Mouse (Mus musculus): ENCODE data around the gene Hist2h4. TPM values are rescaled to one million over a fixed set of nuclear protein-coding genes. Genes with fewer than 3 reads are reported as not detected.

Hist2h4 gene
- 2.2 and 2.7 TPM in 2 replicates for polyA plus RNA-seq (2012)

DNA sequence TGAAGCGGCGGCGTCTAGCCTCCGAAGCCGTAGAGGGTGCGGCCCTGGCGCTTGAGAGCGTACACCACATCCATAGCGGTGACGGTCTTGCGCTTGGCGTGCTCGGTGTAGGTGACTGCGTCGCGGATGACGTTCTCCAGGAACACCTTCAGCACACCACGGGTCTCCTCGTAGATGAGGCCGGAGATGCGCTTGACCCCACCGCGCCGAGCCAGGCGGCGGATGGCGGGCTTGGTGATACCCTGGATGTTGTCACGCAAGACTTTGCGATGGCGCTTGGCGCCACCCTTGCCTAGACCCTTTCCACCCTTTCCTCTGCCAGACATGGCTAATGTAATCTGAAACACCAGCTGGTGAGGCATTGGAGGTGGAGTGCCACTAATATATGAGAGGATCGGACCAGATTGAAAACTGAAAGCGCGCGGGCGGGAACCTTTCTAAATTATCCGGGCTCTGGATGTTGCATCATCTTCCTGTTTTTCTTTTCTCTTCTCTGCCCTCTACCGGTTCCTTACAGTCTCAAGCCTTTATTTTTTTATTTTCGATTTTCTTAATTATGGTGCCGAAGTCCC, at the start of gene Hist2h4:
Hist2h4 (minus strand) TSS at position 333 of the 572 bp plus-strand sequence.
- no peak for TF ChIP-seq GATA1 (IDR thresholded peaks at IDR 0.05; ENCODE audit: low read length)

DNA sequence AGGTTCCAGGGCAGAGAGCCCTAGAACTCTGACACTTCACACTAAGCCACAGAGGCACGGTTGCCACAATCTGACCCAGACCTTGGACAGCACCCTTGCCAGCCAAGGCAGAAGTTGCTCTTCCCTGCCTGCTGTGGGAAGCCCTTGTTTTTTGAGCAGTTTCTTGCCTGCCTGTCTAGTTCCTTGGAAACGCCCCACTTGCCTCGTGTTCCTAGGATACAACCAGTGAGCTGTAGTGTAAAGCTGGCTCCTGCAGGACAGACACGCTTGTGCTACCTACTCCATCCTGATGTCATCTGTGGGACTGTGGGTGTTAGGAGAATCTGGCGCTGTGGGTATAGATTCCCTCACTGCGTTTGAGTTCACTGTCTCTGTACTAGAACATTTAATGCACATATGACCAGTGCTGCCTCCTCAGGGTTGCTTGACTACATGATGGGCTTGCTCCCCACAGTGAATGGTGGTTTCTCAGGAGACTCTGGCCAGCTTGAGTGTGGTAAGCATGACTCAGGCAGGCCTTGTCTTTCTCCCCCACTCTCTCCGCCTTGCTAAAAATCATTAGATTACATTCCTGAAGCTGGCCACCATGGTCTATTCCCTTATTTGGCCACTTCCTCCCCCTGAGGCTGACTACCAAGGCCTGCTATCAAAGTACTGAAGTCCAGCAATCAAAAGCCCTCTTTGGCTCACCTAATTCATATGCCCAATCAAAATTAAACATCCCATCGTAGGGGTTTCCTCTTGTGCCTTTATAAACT, 49.4 kb upstream of the Hist2h4 start:
- no peak for TF ChIP-seq GATA1 (IDR thresholded peaks at IDR 0.05; ENCODE audit: low read length)

DNA sequence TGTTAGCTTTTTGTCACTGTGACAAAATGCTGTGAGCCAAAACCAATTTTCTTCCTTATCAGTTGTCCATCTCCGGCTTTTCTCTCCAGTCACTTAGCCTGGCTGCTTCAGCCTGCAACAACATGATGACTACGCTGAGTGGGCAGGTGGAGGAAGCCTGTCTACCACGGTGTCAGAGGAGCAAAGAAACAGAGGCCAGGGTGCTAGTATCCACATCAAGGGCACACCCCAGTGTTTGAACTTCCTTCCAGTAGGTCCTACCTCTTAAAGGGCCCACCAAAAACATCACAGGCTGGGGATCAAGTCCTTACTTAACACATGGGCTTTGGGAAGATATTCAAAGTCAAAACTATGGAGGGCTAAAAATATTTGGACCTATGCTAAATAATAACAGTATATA, 46.3 kb upstream of the Hist2h4 start:
- no peak for TF ChIP-seq GATA1 (IDR thresholded peaks at IDR 0.05; ENCODE audit: low read length)

DNA sequence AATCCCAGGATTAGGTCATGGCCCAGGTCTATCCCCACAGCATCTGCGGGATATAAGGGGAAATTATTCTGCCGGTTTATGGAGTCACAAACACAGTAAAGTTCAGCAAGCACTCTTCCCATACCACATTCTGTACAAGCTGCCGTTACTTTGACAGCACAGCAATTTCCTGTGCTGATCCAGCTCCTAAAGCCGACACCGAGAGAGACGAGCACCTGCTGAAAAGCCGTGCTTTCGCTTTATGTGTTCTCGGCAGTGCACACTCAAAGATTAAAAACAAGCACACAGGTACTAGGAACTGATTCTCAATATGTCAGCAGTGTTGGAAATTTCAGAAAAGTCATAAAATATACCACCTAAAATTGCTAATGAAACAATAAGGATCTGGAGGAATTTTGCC, 43.4 kb upstream of the Hist2h4 start:
- TF ChIP-seq GATA1 (IDR thresholded peaks at IDR 0.05; ENCODE audit: low read length): no peak

DNA sequence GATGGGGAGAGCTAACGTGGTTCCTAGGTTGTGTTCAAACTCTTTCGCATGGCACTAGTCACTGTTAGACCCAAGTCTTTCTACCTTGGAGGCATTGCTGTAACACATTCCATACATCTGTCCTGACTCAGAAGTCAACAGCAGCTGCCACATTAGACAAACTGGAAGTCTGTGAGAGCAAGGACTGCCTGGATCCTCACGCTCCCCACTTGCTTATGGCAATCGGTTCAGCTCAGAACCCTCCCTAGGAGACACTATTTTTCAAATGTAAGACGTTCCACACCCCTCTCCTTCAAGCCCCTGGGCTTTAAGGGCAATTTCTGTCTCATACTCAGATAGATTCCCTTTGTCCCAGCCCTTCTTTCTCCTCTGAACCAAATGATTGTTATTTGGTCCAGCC, 39.0 kb upstream of the Hist2h4 start:
- no peak for TF ChIP-seq GATA1 (IDR thresholded peaks at IDR 0.05; ENCODE audit: low read length)

DNA sequence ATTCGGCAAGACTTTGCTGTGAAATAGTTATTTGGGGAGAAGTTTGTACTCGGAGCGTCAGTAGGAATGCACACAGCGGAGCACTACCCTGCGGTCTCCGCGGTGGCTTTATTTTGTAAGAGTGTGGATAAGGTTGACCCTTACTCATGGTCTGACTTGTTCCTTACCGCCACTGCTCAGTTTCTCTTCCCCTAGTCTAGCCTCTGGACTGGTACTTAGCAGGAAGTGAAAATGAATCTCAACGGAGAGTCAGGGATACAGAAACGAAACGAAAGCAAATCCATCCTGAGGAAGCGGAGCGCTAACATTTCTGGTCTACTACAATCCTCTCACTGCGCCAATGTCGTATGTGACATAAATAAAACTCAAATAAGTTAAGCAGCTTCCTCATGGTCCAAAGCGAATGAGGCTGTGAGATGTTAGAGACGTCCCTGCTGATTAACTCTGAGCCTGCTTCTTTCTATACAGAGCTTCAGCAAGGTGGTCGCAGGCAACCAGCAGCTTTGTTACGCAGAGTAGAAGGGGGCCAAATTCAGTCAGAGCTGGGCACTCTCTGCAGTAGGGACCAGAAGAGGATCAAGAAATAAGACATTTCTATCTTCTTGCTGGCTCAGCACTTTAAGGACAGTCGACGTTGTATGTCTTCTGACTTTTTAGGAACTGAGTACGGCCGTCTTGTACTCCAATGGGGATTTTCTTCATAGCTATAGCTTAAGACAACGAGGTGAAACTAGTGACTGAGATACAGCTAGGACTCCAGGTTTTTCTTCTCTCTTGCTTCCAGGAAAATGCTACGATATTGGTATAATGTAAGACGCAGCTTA, 37.8 kb upstream of the Hist2h4 start:
- TF ChIP-seq GATA1 (IDR thresholded peaks at IDR 0.05; ENCODE audit: low read length): no peak

DNA sequence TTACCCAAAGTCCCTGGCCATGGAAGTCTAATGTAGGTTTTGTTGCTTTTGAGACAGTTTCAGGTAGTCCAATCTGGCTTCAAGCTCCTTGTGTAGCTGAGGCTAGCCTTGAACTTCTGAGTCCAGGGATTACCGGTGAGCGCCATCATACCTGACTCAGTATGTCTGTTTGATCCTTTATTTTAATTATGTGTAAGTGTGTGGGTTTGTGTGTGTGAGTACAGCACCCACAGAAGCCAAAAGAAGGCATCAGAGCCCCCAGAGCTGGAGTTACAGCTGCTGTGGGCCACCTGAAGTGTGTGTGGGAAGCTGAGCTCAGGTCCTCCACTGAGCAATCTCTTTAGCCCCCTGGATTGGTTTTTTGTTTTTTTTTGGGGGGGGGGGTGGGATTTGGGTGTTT, 36.5 kb upstream of the Hist2h4 start:
- TF ChIP-seq GATA1 (IDR thresholded peaks at IDR 0.05; ENCODE audit: low read length): no peak

DNA sequence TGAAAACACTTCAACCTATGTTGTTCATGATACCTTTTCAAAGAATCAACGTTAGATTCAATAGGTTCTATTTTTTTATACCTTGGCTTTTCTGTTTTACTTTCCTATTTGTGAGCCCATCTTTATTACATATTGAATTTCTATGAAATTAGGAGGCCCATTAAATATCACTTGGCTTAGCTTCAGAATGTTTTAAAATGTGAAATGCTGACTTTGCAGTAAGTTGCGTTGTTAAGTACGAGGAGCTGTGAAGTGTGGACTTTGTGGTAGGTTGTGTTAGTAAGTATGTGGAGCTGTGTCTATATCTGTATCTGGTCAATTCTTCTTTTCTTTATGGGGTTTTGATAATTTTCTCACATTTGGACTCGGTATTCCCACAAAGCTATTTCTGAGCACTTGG, 35.2 kb upstream of the Hist2h4 start:
- TF ChIP-seq GATA1 (IDR thresholded peaks at IDR 0.05; ENCODE audit: low read length): no peak

DNA sequence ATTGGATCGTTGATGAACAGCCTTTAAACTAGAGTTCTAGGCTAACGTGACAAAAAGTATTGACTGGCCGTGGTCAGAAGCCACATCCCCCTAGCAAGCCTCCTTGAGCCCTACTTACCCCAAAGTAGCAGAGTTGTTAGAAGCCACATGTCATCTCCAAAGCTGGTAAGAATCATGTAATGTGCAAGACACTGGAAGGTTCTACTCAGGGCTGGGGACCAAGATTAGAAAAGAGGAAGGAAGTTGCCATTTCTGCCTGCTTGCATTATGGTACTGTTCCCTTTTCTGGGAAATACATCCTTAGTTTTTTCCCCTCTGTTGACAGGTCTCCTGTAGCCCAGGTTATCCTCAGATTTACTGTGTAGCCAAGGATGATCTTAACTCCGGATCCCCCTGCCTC, 30.7 kb upstream of the Hist2h4 start, which contains the start of gene Fcgr1:
Fcgr1 (minus strand) TSS at position 183 of the 400 bp plus-strand sequence.
- no peak for TF ChIP-seq GATA1 (IDR thresholded peaks at IDR 0.05; ENCODE audit: low read length)

DNA sequence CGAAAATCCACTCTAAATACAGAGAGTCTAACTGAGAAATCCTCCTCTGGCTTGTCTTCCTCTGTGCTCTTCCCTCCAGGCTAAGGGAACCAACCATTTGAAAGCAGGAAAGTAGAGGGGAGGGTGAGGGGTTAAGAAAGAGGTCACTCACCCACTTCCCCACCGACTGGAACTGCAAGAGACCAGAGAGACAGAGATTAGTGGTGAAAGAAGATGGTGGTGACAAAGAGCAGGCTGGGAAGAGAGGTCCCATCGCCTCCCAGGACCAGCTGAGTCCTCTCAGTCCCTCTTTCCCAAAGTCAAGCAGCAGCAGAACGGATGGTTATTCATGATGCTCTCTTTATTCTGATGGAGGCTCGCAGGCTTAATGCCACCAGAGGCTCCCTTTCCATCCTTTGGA, 30.3 kb upstream of the Hist2h4 start:
- no peak for TF ChIP-seq GATA1 (IDR thresholded peaks at IDR 0.05; ENCODE audit: low read length)

DNA sequence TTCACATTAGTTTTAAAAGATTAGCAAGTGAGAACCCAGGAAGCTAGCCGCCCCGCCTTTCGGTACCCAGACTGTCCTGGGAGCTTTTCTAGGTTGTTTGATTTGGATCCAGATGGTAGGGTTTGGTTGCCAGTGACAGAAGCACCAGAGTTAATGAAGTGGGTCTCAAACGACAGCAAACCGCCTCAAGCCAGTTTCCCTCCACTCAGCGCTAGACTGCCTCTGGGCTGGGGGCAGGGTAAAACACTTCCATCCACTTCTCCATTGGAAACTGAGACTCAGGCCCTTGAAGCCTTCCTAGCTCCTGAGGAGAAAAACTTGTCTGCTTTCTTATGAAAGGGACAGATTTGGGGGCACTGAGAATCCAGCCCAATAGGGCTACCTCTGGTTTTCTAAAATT, 29.5 kb upstream of the Hist2h4 start:
- no peak for TF ChIP-seq GATA1 (IDR thresholded peaks at IDR 0.05; ENCODE audit: low read length)

DNA sequence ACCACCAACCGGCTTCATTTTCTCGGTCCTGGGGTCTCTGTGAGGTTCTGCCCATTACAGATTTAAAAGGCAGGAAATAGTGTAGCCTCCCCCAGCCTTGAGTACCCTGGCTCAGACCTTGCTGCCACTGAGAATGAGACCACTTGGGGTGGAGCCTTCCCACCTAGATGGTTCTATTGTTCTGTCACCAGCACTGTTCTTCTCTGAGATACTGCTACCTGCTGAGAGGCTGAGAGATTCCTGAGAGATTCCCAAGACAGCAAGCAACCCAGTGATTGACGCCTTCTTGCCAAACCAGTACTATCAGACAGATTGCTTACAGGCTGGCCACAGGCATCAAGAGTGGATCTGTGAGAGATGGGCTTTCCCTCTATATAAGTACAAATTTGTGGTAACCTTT, 26.1 kb upstream of the Hist2h4 start:
- TF ChIP-seq GATA1 (IDR thresholded peaks at IDR 0.05; ENCODE audit: low read length): no peak

DNA sequence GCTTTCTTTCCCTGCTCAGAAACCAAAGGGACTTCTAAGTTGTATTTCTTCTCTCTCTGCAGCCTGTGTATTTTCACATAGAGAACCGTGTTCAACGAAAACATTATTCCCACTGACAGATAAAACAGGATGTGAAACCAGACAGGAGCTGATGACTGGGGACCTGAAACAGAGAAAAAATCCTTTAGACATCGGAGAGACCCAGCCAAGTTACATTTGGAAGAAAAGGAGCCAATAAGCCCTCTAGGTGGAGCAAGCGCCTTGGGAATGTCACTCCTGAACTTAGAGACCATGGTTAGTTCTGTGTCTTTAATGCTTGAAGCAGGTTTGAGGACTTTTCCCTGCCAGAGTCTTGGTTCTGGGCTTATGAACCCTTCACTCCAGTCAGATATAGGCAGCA, 21.3 kb upstream of the Hist2h4 start:
- no peak for TF ChIP-seq GATA1 (IDR thresholded peaks at IDR 0.05; ENCODE audit: low read length)

DNA sequence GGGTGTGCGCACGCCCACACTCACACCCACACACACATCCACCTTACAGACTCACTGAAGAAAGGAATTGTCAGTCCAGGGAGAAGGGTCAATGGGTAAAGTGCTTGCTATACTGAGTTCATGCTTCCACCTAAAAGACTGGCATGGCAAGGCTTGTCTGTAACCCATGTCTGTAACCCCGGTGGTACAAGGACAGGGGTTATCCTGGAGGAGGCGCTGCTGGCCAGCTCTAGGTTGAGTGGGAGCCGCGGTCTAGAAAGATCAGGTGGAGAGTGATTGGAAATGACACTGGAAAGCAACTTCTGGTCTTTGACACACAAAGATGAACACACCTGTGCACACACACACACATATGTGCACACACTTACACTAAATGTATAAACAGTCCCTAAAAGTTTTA, 17.5 kb upstream of the Hist2h4 start:
- no peak for TF ChIP-seq GATA1 (IDR thresholded peaks at IDR 0.05; ENCODE audit: low read length)

DNA sequence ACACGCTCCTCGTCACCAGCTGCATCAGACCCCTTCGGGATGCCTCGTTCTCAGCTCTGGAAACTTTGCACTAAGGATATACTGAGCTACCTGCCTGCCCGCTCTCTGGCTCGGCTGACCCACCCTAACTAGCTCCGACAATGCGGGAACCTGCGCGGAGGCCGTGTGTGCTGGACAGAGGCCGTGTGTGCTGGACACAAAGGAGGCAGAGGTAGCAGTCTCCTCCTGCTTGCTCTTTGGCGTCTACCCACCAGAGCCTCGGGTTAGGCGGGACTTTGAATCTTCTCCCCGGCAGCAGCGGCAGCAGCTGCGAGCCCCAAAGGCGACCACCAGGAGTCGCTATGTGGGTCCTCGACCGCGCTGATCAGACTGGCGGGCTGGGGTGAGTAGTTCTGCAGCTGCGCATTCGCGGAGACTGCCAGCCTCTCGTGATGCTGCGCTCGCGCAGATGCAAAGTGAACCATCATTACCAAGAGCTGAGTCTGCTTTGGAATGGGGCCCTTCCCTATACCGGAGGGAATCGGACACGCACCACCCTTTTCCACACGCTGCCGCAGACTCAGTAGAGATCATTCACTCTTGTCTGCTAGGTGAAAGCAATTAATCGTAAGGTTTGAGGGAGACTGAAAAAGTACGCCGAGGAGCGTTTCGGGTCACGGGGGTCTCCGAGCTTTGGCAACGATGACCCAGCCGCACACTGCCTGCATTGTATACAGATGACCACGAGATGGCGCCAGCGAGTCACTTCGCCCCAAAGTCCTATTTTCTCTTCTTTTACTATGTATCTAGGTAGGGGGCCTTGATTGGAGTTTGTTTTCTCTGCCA, 14.9 kb upstream of the Hist2h4 start:
- no peak for TF ChIP-seq GATA1 (IDR thresholded peaks at IDR 0.05; ENCODE audit: low read length)

DNA sequence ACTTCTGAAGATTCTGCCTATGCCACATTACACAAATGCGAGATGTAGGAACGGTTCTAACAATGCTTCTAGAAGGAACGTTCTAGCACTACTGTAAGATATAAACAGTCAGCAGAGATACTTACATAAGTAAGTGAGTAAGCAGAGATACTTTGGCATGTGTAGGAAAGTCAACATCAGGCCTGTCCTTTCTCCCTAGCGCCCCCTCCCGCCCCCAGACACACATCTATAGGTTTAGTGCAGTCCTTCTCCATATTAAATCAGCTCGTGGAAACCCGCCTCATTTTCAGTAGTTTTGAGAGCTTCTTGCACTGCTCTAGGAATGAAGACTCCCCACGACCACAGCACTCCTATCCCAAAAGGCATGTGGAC, 14.3 kb upstream of the Hist2h4 start:
- no peak for TF ChIP-seq GATA1 (IDR thresholded peaks at IDR 0.05; ENCODE audit: low read length)

All from G1E-ER4 (cell line).